Mouse (Mus musculus) G1E (cell line): ENCODE data around the gene Kif11.

Source experiments
- CTCF ChIP-seq: IDR thresholded peaks from 2 replicates; pipeline ENCODE4 v1.5.1; 2012; ENCODE audit warnings: low read depth, low read length, inconsistent platforms, mixed read lengths
- GATA1 ChIP-seq: IDR thresholded peaks from 2 replicates; pipeline ENCODE4 v1.6.1; 2012; ENCODE audit warnings: borderline replicate concordance, low read length, inconsistent platforms, mixed read lengths
- TAL1 ChIP-seq: conservative IDR thresholded peaks from 2 replicates; pipeline ENCODE4 v1.6.1; 2012; ENCODE audit warnings: low read depth, low read length, inconsistent platforms, mixed read lengths

DNA sequence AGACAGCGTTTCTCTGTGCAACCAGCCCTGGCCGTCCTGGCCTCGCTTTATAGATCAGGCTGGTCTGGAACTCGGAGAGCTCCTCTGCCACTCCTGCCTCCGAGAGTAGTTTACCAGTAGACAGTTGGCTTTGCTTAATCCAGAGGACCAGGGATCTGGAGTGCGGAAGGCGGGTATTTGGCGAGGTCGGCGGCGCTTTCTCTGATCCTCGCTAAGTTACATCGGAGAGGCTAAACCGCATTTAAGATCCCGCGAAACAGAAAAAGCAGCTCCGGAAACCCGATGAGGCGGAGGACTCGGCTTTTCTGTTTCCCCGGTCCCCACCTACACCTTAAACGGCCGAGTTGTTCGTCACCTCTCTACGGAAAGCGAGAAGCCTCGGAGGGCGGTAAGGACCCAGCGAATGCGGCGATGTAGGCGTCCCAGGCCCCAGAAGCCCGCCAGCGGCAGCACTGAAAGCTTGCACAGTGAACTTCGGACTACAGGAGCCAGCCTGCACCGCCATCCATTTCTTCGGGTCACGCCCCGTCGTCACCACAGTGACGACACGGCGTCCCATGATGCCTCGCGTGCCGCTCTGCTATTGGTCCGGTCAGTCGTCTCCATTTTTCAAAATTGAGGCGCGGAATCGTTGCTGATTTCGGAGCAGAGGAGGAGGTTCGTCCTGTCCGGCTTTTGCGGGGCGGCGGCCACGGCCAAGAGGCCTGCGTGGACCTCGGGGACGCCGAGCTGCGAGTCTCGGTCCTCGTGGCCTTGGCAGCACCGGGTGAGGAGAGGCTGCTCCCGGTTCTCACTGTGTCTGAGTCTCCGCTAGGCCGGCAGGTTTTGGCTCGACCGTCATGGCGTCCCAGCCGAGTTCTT is at the start of gene Kif11:
- TF ChIP-seq CTCF = no peak
- no peak for TF ChIP-seq TAL1
- TF ChIP-seq GATA1 = no peak
